Mouse (Mus musculus) layer of hippocampus, postnatal 36 days (tissue): ENCODE measurements around the gene 2010111I01Rik. TPM values are rescaled to one million over a fixed set of nuclear protein-coding genes. Genes with fewer than 3 reads are reported as not detected.

Source experiments
- DNase-seq, 2 experiments: peaks; one replicate each; pipeline ENCODE4 v3.0.0; 2022
- total RNA-seq, 2 experiments: library from RNA; stranded (reverse); gene quantifications; 2 replicates each; pipeline ENCODE4 v1.2.3; 2021

Gene 2010111I01Rik
- total RNA-seq, 2 experiments from 2014 or later: 76.8 to 92.7 TPM

DNA sequence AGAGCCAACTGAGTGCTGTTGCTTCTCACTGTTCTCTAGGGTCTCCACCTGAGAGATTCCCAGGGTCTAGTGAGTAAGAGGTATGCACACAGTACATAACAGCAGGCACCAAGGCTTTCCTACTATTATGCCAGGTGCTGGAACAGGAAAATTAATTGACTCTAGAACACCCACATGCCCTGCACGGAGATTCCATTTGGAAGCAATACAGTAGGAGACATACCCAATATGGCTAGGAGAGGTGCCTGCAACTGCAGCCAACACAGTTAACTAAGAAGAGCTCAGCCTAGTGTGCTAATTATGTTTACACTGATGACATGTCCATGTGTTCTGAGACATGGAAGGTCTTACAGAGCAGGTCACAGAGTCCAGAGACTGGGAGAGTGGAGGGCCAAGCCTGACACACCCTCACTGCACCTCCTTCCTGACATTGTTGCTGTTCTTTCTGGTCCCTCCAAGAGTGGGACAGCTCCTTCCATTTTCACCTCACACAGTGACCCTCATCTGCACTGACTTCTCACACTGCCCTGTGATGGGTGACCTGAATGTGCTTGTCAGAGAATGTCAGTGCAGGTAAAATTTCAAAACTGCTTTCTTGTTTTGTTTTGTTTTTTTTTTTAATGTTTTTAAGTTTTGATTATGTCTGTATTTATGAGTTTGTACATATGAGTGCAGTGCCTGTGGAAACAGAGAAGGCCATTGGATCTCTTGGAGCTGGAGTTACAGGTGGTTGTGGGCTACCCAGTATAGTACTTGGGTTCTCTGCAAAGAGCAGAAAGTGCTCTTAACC lies 297.7 kb downstream of the 2010111I01Rik start:
- no peak for DNase-seq

DNA sequence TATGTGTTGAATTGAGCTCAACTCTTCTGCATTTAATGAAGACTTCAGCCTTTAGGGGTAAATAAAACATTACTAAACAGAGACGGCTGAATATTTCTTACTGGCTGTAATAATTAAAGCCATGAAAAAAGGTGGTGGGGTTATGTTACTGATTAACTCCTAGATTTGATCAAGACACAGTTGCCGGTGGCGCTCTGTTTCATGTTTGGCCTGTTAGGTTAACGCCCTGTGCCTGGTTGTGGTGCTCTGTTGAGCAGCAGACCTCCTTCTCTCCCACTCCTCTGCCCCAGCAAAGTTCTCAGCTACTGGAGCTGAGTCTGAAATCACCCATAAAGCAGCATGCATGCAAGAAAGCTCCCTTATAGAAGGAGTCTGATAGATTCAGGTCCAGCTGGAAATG lies 303.7 kb downstream of the 2010111I01Rik start:
- no peak for DNase-seq

DNA sequence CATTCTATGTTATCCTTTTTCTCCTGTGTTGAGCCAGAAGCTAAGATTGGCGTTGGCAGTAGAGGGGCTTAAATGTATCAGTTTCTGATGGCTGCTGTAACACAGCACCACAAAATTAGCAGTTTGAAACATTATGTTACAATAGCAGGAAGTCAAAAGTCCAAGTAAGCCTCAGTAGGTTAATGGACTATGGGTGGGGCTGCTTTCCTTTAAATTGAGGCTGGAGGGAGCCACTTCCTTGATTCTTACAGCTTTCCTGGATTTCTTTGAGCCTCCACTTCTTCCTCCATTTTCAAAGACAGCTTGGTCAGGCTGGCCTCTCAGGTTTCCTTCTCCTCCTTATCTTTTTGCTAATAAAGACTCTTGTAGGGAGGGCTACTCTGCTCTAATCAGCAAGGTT lies 304.1 kb downstream of the 2010111I01Rik start:
- DNase-seq: no peak

DNA sequence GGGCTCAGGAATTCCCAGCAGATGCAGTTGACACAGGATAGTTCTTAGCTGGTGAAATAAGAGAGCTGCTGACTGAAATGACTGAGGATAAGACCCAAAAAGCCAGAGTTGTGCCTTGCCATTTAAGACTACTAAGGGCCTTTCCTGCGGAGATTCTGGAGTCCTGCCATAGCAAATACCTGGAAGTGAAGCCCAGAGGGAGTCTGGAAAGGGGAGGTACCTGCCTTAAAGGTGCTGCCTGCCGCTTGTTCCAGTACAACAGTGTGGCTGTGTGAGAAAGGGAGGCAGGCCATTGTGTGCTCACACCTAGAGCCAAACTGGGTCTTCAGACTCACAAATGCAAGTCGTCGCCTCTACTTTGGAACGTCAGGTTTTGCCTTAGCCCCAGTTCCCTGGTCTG lies 305.5 kb downstream of the 2010111I01Rik start:
- DNase-seq: no peak

DNA sequence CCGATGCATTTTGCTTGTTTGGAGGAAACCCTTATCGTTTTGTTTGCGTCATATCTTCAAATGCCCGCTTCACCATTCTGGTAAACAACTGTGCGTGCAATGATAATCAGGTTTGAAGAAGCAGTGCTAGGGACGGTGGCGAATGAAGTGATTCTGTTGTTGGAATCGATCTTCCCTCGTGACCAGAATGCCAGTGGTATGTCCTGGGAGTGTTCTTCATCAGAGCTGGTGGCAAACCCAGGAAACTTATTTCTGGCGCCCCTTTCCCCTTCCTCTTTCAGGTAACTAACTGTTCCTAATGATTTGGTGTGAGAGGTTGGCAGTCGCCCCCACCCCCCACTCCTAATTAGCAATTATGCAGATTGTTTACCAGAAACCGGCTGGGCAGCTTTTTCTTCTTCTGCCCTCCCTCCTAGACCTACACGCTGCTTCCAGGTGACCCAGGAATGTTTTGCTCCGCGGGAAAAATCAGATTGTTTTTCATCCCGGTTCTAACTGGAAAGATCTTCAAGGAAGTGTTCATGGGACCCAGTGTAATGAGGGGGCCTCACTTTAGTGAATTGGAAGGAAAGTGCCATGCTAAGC lies 307.4 kb downstream of the 2010111I01Rik start:
- DNase-seq: no peak

DNA sequence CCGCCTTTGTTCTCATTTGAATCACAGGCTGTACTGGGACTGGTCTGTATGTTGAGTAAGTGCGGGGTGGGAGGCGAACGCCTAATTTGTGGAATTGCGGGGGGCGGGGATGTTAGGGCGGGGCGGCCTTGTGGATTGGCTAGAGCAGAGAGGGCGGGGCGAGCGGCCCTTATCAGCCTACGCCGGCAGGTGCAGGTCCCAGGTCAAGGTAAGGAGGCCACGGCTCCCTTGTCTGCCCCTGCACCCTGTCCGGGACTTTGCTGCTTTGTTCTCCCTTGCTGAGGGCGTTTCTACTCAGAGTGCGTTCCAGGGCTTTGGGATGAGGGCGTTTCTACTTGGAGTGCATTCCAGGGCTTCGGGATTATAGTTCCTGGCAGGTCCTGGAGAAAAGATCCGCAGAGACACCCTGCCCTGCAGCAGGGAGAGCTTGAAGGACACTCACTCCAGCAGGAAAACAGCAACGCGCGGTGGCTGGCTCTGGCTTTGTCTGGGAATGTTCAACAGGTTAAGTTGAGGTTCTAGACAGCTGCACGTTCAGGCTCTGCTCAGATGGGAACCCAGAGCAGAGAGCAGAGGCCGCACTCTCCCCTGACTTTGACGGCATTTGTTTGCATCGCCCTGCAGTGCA lies 308.0 kb downstream of the 2010111I01Rik start:
- no peak for DNase-seq

DNA sequence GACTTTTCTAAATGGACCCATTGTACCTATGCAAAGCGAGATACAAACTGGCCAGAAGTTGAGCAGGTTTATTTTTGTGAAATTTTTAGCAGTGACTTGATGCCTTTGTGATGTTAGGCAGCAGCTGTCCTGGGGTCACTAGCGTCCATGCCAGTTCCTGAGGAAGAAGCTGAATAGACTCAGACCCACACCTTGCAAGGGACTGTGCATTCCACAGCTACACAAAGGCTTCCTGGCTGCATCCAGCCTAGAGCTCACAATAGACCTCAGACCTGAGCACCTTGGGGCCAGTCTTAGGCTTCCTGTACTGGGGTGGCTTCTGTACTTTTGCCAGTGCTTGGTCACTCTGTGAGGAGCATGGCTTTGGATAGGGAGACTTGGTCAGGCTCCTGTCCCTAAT lies 309.2 kb downstream of the 2010111I01Rik start:
- DNase-seq: no peak

DNA sequence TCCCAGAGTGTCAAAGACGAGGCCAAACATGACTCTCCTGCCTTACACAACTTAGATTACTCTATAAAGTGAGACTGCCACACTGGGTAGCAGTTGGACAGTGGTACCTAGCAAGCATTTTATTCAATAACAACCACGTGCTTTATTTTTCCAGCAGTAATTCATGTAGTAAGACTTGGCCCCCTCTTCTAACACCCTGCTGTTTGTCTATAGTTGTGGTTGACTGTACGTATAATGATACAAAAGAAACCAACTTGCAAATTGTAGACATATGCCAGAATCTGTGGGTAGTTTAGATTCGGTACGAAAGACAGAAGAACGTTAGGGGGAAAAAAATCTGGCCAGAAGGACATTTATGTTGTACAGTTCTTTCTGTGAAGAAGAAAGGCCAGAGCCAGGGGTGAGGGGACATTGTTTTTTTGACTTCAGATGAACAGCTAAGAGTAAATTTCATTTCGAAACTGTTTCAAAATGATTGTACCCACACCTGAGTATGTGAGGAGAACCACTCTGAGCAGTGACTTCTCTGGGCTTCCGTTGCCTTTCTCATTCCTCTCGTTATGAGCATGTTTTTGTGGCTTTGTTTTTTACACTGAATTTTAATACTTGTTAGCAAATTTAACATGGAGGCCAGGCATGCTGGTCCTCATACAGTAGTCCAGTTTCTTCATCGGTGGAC lies 309.9 kb downstream of the 2010111I01Rik start:
- DNase-seq: no peak

DNA sequence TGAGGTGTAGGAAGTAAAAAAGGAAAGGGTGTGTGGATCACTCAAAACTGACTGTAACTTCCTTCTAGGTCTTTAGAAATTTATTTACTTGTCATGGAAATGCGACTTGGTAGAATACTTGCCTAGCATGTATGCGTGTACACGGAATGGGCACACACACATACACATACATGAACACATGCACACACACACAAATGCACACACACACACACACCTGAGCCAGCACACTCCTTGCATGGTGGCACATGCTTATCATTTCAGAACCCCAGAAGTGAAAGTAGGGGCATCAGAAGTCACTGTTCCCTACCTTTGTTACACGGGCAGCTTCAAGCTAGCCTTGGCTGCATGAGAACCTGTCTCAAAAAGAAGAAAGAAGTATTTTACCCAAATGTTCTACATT lies 311.7 kb downstream of the 2010111I01Rik start:
- DNase-seq: no peak

DNA sequence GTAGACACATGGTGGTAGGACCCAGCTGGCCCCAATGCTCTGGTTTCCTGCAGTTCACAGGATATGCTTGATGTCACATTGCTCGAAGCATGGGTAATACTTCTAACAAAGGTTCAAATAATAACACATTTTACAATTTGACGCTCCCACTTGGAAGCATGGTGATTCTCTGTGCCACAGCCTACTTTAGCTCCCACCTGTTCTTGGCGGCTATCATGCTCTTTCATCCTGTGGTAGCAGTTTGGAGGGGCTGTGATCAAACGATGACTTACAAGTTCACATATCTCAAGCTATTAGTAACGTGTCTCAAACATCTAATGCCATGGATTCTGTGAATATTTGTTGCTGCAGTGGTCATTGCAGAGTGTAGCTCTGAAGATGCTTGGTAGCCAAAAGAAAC lies 312.6 kb downstream of the 2010111I01Rik start:
- no peak for DNase-seq

DNA sequence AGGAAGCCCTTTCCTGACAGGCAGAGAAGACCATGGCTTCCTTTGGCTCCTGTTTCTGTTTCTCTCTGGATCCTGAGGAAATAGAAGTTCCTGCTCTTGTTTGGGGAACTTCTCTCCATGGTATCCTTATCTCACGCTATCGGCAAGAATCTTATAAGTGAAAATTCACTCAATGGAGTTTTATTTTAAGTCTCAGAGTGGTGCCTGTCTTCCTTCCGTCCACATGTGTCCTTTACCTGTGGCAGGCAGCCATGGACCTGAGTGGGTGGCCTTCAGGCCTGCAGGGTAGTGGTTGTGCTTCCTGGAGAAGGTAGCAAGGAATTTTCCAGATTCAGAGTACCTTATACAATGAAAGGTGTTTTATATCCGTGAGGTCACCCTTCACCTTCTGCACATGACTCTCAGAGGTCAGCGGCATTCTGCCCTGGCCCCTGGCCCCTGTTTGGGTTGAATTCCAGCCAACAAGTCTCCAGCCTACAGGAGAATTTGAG lies 313.5 kb downstream of the 2010111I01Rik start:
- DNase-seq: no peak

DNA sequence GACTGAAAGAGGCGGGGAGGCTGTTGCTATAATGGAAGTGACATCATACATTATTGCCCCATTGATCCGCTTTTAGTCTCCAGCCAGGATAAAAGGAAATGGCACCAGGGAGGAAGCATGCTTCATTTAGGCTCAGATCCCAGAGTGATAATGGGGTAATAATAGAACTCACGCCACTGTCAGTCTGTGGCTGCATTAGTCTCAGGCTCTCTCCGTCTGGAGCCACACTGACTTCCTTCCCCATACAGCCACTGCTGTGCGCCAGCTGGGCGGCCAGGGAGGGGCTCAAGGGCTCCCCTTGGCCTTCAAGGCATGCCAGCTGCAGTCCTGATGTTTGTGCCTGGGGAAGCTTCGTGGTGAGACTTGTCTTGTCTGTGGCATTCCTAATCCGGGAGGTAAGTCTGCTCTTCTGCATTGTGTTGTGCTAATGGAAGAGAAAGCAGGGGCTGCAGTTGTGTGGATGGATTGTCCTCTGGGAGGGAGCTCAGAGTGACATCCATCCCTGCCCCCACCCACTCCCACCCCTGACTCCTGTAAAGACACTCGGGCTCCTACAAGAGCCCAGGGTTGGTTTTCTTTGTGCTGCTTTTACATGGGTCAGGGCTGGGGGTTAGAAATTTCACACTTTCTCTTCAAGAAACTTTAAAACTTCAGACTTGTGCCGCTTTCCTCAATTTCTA lies 314.2 kb downstream of the 2010111I01Rik start:
- DNase-seq: no peak

DNA sequence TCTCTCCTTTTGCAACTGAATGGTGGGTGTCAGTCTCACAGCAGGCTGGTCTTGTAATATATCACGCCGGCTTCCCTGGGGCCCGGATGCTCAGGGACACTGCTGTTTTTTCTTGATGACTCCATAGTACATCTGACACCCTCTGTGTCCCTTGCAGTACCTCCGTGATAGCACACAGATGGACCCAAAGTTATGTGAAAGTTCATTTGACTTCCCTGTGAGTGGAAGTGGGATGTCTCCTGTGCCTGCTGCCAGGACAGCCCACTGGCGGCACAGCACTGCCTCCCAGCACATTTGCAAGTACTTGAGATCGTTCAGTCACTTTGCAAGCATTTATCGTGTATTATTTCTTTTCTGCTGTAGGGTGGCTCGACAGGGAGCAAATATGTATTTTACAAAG lies 315.1 kb downstream of the 2010111I01Rik start:
- DNase-seq: no peak

DNA sequence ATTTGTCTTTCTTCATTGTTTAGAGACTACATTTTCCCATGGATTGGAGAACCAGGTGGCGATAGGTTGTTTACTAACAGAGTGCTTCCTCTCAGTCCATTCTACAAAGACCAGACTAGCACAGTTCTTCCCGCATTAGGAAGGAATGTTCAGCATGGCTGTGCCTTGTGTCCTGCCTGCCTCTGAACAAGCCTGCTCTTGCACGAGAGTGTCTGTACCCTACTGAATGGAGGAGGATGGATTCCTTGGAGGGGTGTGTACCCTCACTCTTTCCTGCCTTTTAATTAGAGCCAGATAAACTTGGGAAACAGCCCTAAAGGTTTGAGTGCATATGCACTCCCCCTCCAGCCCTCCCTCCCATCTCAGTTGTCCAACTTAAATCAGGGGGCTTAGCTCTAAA lies 315.7 kb downstream of the 2010111I01Rik start:
- DNase-seq: no peak

DNA sequence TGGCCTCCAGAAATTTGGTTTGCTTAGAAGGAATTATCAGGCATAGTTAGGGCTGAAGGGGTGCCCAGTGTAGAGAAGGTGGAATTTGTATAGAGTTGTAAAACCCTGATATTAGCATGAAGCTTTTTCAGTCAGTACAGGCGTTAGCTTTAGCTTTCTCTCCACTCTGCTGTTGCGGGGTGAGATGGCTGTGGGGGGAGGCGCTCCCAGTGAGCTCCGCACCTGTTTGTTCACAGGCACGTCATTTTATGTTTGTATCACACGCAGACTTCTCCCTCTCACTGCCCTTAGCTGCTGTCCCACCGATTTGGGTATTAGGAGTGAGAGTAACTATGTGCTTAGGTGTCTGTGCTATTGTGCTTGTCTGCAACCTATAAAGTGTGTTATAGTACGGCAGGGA lies 316.5 kb downstream of the 2010111I01Rik start:
- no peak for DNase-seq

DNA sequence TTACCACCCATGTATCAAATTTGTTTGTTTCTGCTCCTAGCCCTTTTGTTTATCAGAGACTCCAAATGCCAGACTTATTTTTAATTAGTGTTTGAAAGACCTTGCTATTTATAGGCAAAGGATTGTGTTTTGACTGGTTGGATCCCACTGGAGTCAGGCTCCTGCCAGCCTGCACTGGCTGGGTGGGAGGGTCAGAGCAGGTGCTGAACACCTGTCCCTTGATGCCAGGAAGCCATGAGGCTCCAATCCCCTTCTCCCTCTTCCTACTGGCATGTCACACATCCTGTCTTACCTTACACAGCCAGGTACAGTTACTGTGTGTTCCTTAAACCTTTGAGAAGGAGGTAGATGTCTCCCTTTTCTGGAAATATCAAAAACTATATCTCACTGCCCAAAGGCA lies 318.5 kb downstream of the 2010111I01Rik start:
- no peak for DNase-seq

DNA sequence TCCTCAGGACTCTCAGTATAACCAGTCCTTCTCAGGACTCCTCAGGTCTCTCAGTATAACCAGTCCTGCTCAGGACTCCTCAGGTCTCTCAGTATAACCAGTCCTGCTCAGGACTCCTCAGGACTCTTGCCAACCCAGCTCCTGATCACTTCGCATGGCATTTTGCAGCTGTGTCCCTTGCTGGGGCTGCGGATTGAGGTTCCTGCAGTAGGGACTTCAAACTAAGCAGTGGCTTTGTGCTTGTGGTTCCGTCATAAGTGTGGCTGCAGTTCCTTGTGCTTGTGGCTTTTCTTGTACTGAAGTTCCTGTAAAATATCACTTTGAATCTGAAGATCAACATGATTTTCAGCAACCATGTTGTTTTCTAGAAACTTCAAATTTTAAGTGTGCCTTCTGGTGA lies 320.1 kb downstream of the 2010111I01Rik start:
- DNase-seq: no peak

DNA sequence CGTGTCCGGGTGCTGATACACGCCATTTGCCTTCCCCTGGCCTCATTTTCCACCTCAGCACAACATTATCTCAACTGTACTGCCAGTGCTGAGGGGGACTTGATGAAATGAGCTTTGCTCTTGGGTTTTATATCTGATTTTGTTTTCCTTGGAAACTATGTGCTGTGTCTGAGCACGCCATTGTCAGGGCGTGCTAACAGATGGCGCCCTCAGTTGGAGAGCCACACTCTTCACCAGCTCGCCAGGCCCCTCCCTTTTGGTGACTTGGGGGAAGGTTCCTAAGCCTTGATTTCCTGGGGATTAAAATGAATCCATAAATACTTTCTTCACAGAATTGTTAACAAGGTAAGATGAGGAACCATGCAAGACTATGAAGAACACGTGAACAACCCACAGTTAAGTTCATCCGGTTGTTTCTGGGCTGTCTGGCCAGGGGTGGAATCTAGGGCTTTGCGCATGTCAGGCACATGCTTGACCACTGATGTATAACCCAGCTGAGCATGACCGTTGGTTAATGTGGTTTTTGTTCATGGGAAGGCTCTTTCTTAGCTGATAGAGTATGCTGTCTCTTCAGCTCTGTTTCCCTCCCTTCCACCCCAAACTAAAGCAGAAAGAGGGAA lies 321.9 kb downstream of the 2010111I01Rik start:
- DNase-seq: no peak

DNA sequence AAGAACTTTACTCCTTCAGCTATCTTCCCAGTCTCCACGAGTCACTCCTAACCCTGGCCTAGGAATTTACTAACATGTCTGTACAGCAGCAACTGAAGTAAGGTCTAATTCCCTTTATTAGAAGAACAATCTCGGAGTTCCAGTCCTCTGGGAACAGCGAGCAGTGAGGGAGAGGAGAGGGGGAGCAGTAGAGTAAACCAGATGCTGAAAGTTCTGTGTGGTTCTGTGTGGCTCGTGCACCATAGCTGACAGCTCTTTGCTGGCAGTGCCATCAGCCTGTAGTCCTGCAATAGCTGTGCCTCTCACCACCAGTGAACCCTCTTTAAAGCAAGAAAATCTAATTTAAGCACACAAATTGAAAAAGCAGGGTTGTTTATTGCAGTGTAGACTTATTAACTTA lies 324.5 kb downstream of the 2010111I01Rik start:
- DNase-seq: no peak

DNA sequence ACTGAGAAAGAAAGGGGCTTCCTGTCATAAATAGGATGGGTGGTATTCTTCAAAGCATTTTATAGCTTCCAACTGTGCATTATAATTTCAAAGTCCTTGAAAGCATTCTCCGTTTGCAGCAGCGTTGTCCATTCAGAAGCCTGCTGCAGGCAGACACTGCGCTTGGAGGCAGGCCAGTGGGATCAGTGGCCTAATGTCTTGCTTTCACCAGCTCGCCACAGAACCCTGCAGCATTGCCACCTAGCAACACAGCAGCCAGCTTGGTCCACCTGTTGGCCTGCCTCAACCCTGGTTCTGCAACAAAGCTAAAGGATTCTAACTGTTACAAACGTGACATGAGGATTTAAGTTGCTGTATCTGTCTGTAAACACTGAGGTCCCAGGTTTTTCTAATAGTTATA lies 325.0 kb downstream of the 2010111I01Rik start:
- no peak for DNase-seq

DNA sequence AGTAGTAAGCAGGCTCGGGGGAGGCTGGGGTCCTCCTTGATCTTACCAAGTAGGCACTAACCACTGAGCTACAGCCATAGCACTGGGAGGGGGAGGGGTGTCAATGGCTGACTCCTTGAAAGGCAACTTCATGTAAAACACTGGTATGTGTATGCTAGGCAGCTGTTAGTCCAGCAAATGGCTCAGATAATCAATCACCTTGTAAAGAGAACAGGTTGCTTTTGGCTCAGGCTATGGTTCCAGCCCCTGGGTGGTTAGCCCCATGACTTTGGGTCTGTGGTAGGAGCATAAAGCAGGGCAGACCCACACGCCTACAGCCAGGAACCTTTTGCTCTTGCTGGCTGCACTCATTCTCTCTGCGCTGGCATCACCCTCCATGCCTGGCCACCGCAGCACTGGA lies 325.4 kb downstream of the 2010111I01Rik start:
- no peak for DNase-seq

DNA sequence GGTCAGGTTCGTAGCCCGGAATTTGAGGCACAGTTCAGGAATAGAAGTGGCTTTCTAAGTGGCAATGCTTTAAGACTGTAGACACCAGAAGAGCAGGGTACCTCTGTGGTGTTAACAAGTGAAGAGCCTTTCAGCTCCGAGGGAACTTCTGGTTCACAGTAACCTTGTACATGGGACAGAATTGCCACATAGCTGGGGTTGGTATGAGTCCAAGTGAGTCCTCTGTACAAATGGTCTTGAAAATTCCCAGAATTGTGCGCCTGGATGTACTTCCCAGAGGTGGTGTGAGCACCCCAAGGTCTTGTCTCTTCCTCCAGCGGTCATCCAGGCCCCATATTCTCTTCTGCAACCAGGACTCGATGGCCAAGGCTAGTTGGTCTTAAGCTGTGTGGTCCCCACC lies 326.3 kb downstream of the 2010111I01Rik start:
- DNase-seq: no peak
